Mouse (Mus musculus): ENCODE measurements around the gene Saal1. TPM values are rescaled to one million over a fixed set of nuclear protein-coding genes. Genes with fewer than 3 reads are reported as not detected.

Gene Saal1
- polyA plus RNA-seq (2014; fragmentation: Illumina TruSeq; extraction: RNeasy Lipid Tissue Mini Kit (QIAGEN cat#74804); ENCODE audit: low read depth, low replicate concordance): 6.0 TPM

GRCm38 (mm10) chr7:46710390-46710844 lies at the start of gene Saal1:
TSS of gene Saal1 (minus strand) at chr7:46710680.

GRCm38 (mm10) chr7:46751490-46751889 lies 41.0 kb upstream of the Saal1 start, which contains the start of gene Saa2:
TSS of gene Saa2 (plus strand) at chr7:46751790.

GRCm38 (mm10) chr7:46742880-46743279 lies 32.4 kb upstream of the Saal1 start, which contains the start of gene Saa1:
TSS of gene Saa1 (minus strand) at chr7:46742980.

GRCm38 (mm10) chr7:46732458-46732857 lies 22.0 kb upstream of the Saal1 start, which contains the start of gene Saa4:
TSS of gene Saa4 (minus strand) at chr7:46732603.

GRCm38 (mm10) chr7:46715600-46715999 lies 5.1 kb upstream of the Saal1 start, which contains the start of gene Saa3:
TSS of gene Saa3 (minus strand) at chr7:46715700.

GRCm38 (mm10) chr7:46672160-46672672 lies 38.3 kb downstream of the Saal1 start, which contains the start of gene Tph1:
TSS of gene Tph1 (minus strand) at chr7:46672537.

GRCm38 (mm10) chr7:46639692-46640031 lies 70.8 kb downstream of the Saal1 start, which contains the start of gene Sergef:
TSS of gene Sergef (minus strand) at chr7:46639807.

Other genes with a start within 250 kb of the Saal1 start
- gene Sergef, start 70.9 kb downstream of the Saal1 start, polyA plus RNA-seq (2014; fragmentation: Illumina TruSeq; extraction: RNeasy Lipid Tissue Mini Kit (QIAGEN cat#74804); ENCODE audit: low read depth, low replicate concordance): 6.6 TPM
- 0.60 TPM for gene Tph1, start 38.1 kb downstream of the Saal1 start, polyA plus RNA-seq (2014; fragmentation: Illumina TruSeq; extraction: RNeasy Lipid Tissue Mini Kit (QIAGEN cat#74804); ENCODE audit: low read depth, low replicate concordance)
- 8.2 TPM for gene Saa3, start 5.0 kb upstream of the Saal1 start, polyA plus RNA-seq (2014; fragmentation: Illumina TruSeq; extraction: RNeasy Lipid Tissue Mini Kit (QIAGEN cat#74804); ENCODE audit: low read depth, low replicate concordance)
- gene Saa4, start 21.9 kb upstream of the Saal1 start, polyA plus RNA-seq (2014; fragmentation: Illumina TruSeq; extraction: RNeasy Lipid Tissue Mini Kit (QIAGEN cat#74804); ENCODE audit: low read depth, low replicate concordance): not detected
- 0.63 TPM for gene Saa1, start 32.3 kb upstream of the Saal1 start, polyA plus RNA-seq (2014; fragmentation: Illumina TruSeq; extraction: RNeasy Lipid Tissue Mini Kit (QIAGEN cat#74804); ENCODE audit: low read depth, low replicate concordance)
- not detected for gene Saa2, start 41.1 kb upstream of the Saal1 start, polyA plus RNA-seq (2014; fragmentation: Illumina TruSeq; extraction: RNeasy Lipid Tissue Mini Kit (QIAGEN cat#74804); ENCODE audit: low read depth, low replicate concordance)
- gene Hps5, start 85.4 kb upstream of the Saal1 start, polyA plus RNA-seq (2014; fragmentation: Illumina TruSeq; extraction: RNeasy Lipid Tissue Mini Kit (QIAGEN cat#74804); ENCODE audit: low read depth, low replicate concordance): 26.3 TPM
- gene Gtf2h1, start 85.4 kb upstream of the Saal1 start, polyA plus RNA-seq (2014; fragmentation: Illumina TruSeq; extraction: RNeasy Lipid Tissue Mini Kit (QIAGEN cat#74804); ENCODE audit: low read depth, low replicate concordance): 25.4 TPM
- 398 TPM for gene Ldha, start 130.8 kb upstream of the Saal1 start, polyA plus RNA-seq (2014; fragmentation: Illumina TruSeq; extraction: RNeasy Lipid Tissue Mini Kit (QIAGEN cat#74804); ENCODE audit: low read depth, low replicate concordance)
- 73.9 TPM for gene Ldhc, start 150.5 kb upstream of the Saal1 start, polyA plus RNA-seq (2014; fragmentation: Illumina TruSeq; extraction: RNeasy Lipid Tissue Mini Kit (QIAGEN cat#74804); ENCODE audit: low read depth, low replicate concordance)
- 89.0 TPM for gene Tsg101, start 209.3 kb upstream of the Saal1 start, polyA plus RNA-seq (2014; fragmentation: Illumina TruSeq; extraction: RNeasy Lipid Tissue Mini Kit (QIAGEN cat#74804); ENCODE audit: low read depth, low replicate concordance)
- 15.0 TPM for gene Uevld, start 247.8 kb upstream of the Saal1 start, polyA plus RNA-seq (2014; fragmentation: Illumina TruSeq; extraction: RNeasy Lipid Tissue Mini Kit (QIAGEN cat#74804); ENCODE audit: low read depth, low replicate concordance)